In the genomic region with DNA sequence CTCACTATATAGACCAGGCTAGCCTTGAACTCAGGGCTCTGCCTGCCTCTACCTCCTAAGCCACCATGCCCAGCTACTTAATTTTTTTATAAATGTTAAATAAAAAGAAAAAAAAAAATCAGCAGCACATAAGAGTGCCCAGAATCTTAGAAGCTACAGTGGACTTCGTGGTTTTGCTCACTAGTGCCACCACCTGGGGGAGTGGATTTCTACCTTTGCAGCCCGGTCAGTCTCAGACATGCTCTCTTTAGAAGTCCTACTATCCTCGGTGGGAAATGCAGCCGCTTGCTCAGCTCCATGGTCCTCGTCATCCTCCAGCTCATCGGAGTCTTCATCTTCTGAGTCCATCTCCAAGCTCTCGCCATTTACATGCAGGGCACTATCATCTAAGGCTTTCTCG, we compare ENCODE assay signal across 9 mouse cellular contexts. TPM values are rescaled to one million over a fixed set of nuclear protein-coding genes. Genes with fewer than 3 reads are reported as not detected.
DNase-seq lines count a peak whose midpoint lies in the region; ATAC-seq and TF ChIP-seq lines count a peak whose summit lies in the region.
"Had no signal": no experiment of that assay in that cellular context is flagged by ENCODE, and none has a peak within 500 bp of the region (broad histone marks: within the 10 kb centered on the region; RNA-seq: fewer than 3 reads in every experiment).

No protein-coding gene starts in this region.

- ATAC-seq in midbrain, embryonic 14.5 days (ENCODE audit: low FRiP score, low TSS enrichment), result no peak
- no peak for ATAC-seq in forebrain, embryonic 13.5 days
- no peak for ATAC-seq in forebrain, postnatal 0 days

- H3K36me3 ChIP-seq in midbrain, embryonic 14.5 days (ENCODE audit: control insufficient read depth, insufficient read depth, low read length), result peaks cover 54% of the 10 kb centered on the region
- H3K36me3 ChIP-seq in midbrain, embryonic 10.5 days, result peaks cover 94% of the 10 kb centered on the region
- H3K36me3 ChIP-seq in forebrain, embryonic 13.5 days (ENCODE audit: poor library complexity, severe bottlenecking), result peaks cover 86% of the 10 kb centered on the region
- H3K36me3 ChIP-seq in forebrain, postnatal 0 days (ENCODE audit: insufficient read depth), result peaks cover 24% of the 10 kb centered on the region

- WGBS in midbrain, embryonic 14.5 days, result 90% methylated on average over 8 of the region's 8 CpGs
- WGBS in midbrain, embryonic 10.5 days, result 91% methylated on average over 8 of the region's 8 CpGs
- 88% methylated on average over 8 of the region's 8 CpGs for WGBS in forebrain, embryonic 13.5 days
- 87% methylated on average over 8 of the region's 8 CpGs for WGBS in forebrain, postnatal 0 days

- H3K27ac ChIP-seq in gastrocnemius, adult 2 months, result no peak overlapping the region
- H3K27ac ChIP-seq in midbrain, embryonic 14.5 days (replicated peaks; ENCODE audit: low read depth, low read length), result no peak overlapping the region
- H3K27ac ChIP-seq in midbrain, embryonic 10.5 days (replicated peaks), result no peak overlapping the region
- no peak overlapping the region for H3K27ac ChIP-seq in forebrain, embryonic 13.5 days
- H3K27ac ChIP-seq in forebrain, postnatal 0 days (ENCODE audit: low read depth, low read length), result no peak overlapping the region
- H3K27ac ChIP-seq: liver, embryonic 15.5 days had no signal

- H3K4me1 ChIP-seq in midbrain, embryonic 14.5 days (ENCODE audit: control insufficient read depth, insufficient read depth, low read length), result no peaks in the 10 kb centered on the region
- no peaks in the 10 kb centered on the region for H3K4me1 ChIP-seq in midbrain, embryonic 10.5 days
- H3K4me1 ChIP-seq in forebrain, embryonic 13.5 days, result no peaks in the 10 kb centered on the region
- no peaks in the 10 kb centered on the region for H3K4me1 ChIP-seq in forebrain, postnatal 0 days (ENCODE audit: insufficient read depth)
- H3K4me1 ChIP-seq: liver, embryonic 15.5 days had no signal

- no peak overlapping the region for H3K4me2 ChIP-seq in midbrain, embryonic 14.5 days (ENCODE audit: low read length)
- H3K4me2 ChIP-seq in forebrain, embryonic 13.5 days, result no peak overlapping the region
- H3K4me2 ChIP-seq in forebrain, postnatal 0 days (ENCODE audit: low read depth), result no peak overlapping the region
- H3K4me2 ChIP-seq: liver, embryonic 15.5 days had no signal

- intact Hi-C loops in gastrocnemius, adult 2 months (cut with DNase I), result no loop called here

- peak; percentile 31 for DNase-seq in gastrocnemius, adult 2 months
- DNase-seq in gastrocnemius, adult 8-10 months (ENCODE audit: low spot score in 2 of 2), result no peak
- DNase-seq in midbrain, embryonic 14.5 days, result peak; percentile 11
- DNase-seq in midbrain, embryonic 10.5 days (ENCODE audit: low spot score), result no peak
- DNase-seq in adrenal gland, postnatal 14 days, result peak; percentile 45
- peak; percentile 19 for DNase-seq in lung, postnatal 10 days
- DNase-seq in forebrain, postnatal 0 days, result no peak

- H3K9ac ChIP-seq in midbrain, embryonic 14.5 days (replicated peaks; ENCODE audit: low read length), result no peak overlapping the region
- no peak overlapping the region for H3K9ac ChIP-seq in forebrain, embryonic 13.5 days
- no peak overlapping the region for H3K9ac ChIP-seq in forebrain, postnatal 0 days
- H3K9ac ChIP-seq: liver, embryonic 15.5 days had no signal

- H3K9me3 ChIP-seq in midbrain, embryonic 14.5 days (ENCODE audit: control insufficient read depth, low read length), result no peaks in the 10 kb centered on the region
- H3K9me3 ChIP-seq in midbrain, embryonic 10.5 days (replicated peaks), result no peaks in the 10 kb centered on the region
- no peaks in the 10 kb centered on the region for H3K9me3 ChIP-seq in forebrain, embryonic 13.5 days (replicated peaks)
- H3K9me3 ChIP-seq in forebrain, postnatal 0 days (ENCODE audit: low read length), result no peaks in the 10 kb centered on the region
- H3K9me3 ChIP-seq: liver, embryonic 15.5 days had no signal

- peak; percentile 54 for TF ChIP-seq CTCF in gastrocnemius, adult 2 months (IDR thresholded peaks at IDR 0.05)
- TF ChIP-seq CTCF in forebrain, postnatal 0 days (IDR thresholded peaks at IDR 0.05; ENCODE audit: low read depth), result no peak; the same call in 1 of the 2 replicates

- no peak overlapping the region for H3K4me3 ChIP-seq in gastrocnemius, adult 2 months
- no peak overlapping the region for H3K4me3 ChIP-seq in midbrain, embryonic 14.5 days (replicated peaks; ENCODE audit: low read depth, low read length)
- H3K4me3 ChIP-seq in midbrain, embryonic 10.5 days, result no peak overlapping the region
- no peak overlapping the region for H3K4me3 ChIP-seq in forebrain, embryonic 13.5 days
- no peak overlapping the region for H3K4me3 ChIP-seq in forebrain, postnatal 0 days (ENCODE audit: low read depth, low read length)
- H3K4me3 ChIP-seq: liver, embryonic 15.5 days had no signal

- no peaks in the 10 kb centered on the region for H3K27me3 ChIP-seq in midbrain, embryonic 14.5 days (ENCODE audit: control insufficient read depth, insufficient read depth, low read length)
- no peaks in the 10 kb centered on the region for H3K27me3 ChIP-seq in midbrain, embryonic 10.5 days (ENCODE audit: low read depth, poor library complexity, severe bottlenecking)
- H3K27me3 ChIP-seq in forebrain, embryonic 13.5 days, result no peaks in the 10 kb centered on the region
- no peaks in the 10 kb centered on the region for H3K27me3 ChIP-seq in forebrain, postnatal 0 days (ENCODE audit: insufficient read depth, low read length)
- H3K27me3 ChIP-seq: liver, embryonic 15.5 days had no signal

RNA-seq across cellular contexts. Expression of a gene that starts 56.4 kb away (rescaled TPM):
- total RNA-seq in gastrocnemius, adult 2 months (2021), result 10 to 100 TPM; 28.3 to 29.0 TPM
- 10 to 100 TPM; 17.6 to 24.3 (median 22.1) TPM for total RNA-seq in gastrocnemius, adult 8-10 months (2022)
- 85.1 and 99.5 TPM in 2 replicates for polyA plus RNA-seq in midbrain, embryonic 14.5 days (2014; fragmentation: Nextera tagmentation; extraction: Ambion mirVana)
- polyA plus RNA-seq in midbrain, embryonic 10.5 days (2016; fragmentation: Nextera tagmentation; extraction: Ambion mirVana), result 137 and 151 TPM in 2 replicates
- 57.0 and 66.9 TPM in 2 replicates for total RNA-seq in adrenal gland, postnatal 14 days (2021)
- 152 and 156 TPM in 2 replicates for polyA plus RNA-seq in forebrain, embryonic 13.5 days (2015; fragmentation: Nextera tagmentation; extraction: Ambion mirVana)
- total RNA-seq in forebrain, postnatal 0 days (2014; rRNA removed), result 72.4 and 89.4 TPM in 2 replicates
- 44.2 and 72.1 TPM in 2 replicates for polyA plus RNA-seq in forebrain, postnatal 0 days (2015; fragmentation: Nextera tagmentation; extraction: Ambion mirVana)

Comparison
In these comparisons a context has a peak if more than half of its experiments do, and no peak if none do; other contexts are left out.
1. DNase-seq: peak in gastrocnemius, adult 2 months (single experiment), midbrain, embryonic 14.5 days (single experiment), adrenal gland, postnatal 14 days (single experiment) and lung, postnatal 10 days (single experiment); none in gastrocnemius, adult 8-10 months (0 of 2), midbrain, embryonic 10.5 days (single experiment) and forebrain, postnatal 0 days (single experiment).